Mouse (Mus musculus): ENCODE results near the gene Pnkd.

GRCm38 (mm10) chr1:74390287-74390906, 105.7 kb downstream of the Pnkd start:
- TF ChIP-seq ZKSCAN1 (IDR thresholded peaks at IDR 0.05; ENCODE audit: borderline replicate concordance, low read depth, low read length) (no peak), POLR2A (IDR thresholded peaks at IDR 0.05; ENCODE audit: low read depth, low read length) (no peak), USF1 (IDR thresholded peaks at IDR 0.05; ENCODE audit: low read depth, low read length) (no peak), JUND (conservative IDR thresholded peaks at IDR 0.05; ENCODE audit: low read depth, low read length) (no peak), ZNF384 (IDR thresholded peaks at IDR 0.05; ENCODE audit: low read depth, low read length) (no peak), CTCF (conservative IDR thresholded peaks at IDR 0.05 in 1 of 2, IDR thresholded peaks at IDR 0.05 in 1 of 2; ENCODE audit: low read depth in 2 of 2, low read length in 2 of 2) (peak; percentile 63 to 76; a peak in 3 of 4 replicates), MAZ (IDR thresholded peaks at IDR 0.05; ENCODE audit: low read depth, low read length) (no peak), ZMIZ1 (IDR thresholded peaks at IDR 0.05; ENCODE audit: low read depth, low read length) (no peak), USF2 (conservative IDR thresholded peaks at IDR 0.05; ENCODE audit: low read depth, low read length) (no peak), NELFE (IDR thresholded peaks at IDR 0.05; ENCODE audit: low read depth, low read length) (no peak), CHD2 (IDR thresholded peaks at IDR 0.05; ENCODE audit: low read length) (no peak), E2F4 (IDR thresholded peaks at IDR 0.05; ENCODE audit: insufficient replicate concordance, low read depth, low read length) (no peak)
